Mouse (Mus musculus): ENCODE data around the gene Dpp3.

DNA sequence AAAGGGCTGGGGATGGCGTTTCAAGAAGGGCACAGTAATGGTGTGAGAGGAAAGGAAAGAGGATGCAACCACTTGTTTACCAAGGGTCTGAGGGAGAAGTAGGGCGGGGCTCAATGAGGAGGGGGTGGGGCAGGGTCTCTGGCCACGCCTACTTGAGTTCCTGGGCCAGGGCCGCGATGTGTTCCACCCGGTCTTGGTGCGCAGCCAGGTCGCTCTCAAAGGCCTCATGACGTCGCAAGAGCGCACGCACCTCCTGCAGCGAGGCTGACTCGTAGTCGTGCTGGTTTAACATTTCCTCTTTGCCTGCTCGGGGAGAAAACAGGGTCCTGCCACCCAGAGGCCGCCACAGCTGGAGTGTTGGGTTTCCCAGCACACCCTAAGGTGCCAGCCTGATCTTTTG lies 62.9 kb downstream of the Dpp3 start:
- no peak for TF ChIP-seq CTCF (conservative IDR thresholded peaks at IDR 0.05; ENCODE audit: insufficient read depth, insufficient read length, low read depth, low read length)
- TF ChIP-seq POLR2A (IDR thresholded peaks at IDR 0.05; ENCODE audit: low read depth, low read length), result no peak

Measured in kidney, adult 2 months (tissue).